Mouse (Mus musculus): Measurements from ENCODE around the gene Scn5a. TPM values are rescaled to one million over a fixed set of nuclear protein-coding genes. Genes with fewer than 3 reads are reported as not detected.

Gene Scn5a
- polyA plus RNA-seq, 1 experiment from 2014 or later = 0.34 TPM

DNA sequence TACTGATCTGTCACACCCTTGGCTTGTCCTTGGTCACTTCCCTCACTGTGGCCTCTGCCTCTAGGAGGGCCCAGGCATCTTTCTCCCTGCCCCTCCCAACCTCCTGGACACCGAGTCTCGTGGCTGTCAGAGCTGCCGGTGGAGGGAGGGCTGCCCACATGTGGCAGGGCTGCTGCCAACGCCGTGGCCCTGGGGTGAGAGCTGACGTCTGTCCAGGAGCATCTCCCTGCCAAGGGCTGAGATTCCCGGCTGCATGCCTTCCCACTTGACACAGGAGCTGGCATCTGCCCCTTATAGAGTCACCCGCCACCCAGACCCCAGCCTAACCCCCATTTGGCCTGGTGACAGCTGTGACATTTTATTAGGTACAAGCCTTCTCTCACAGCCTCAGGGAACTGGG is 99.5 kb downstream of the Scn5a start:
- Histone ChIP-seq H3K27ac (ENCODE audit: low read depth, low read length) (no peak overlapping the region), H3K36me3 (ENCODE audit: control insufficient read depth, insufficient read depth) (no peaks in the 10 kb centered on the region), H3K4me1 (replicated peaks; ENCODE audit: control insufficient read depth, insufficient read depth, low read length) (no peaks in the 10 kb centered on the region), H3K9ac (ENCODE audit: low read depth, low read length) (no peak overlapping the region), H3K27me3 (replicated peaks; ENCODE audit: control insufficient read depth, insufficient read depth, low read length) (no peaks in the 10 kb centered on the region), H3K9me3 (ENCODE audit: control insufficient read depth) (no peaks in the 10 kb centered on the region), H3K4me3 (ENCODE audit: low read depth, low read length) (no peak overlapping the region), H3K4me2 (replicated peaks; ENCODE audit: low read depth) (no peak overlapping the region)
- WGBS = 50% methylated on average over 8 of the region's 8 CpGs
- TF ChIP-seq CTCF (IDR thresholded peaks at IDR 0.05; ENCODE audit: low read depth) = no peak
- ATAC-seq = no peak

GRCm38 (mm10) chr9:119478345-119478744 is 100.5 kb downstream of the Scn5a start:
- H3K4me3 ChIP-seq (ENCODE audit: low read depth, low read length) = no peak overlapping the region
- WGBS = 82% methylated on average over 11 of the region's 11 CpGs
- H3K27me3 ChIP-seq (replicated peaks; ENCODE audit: control insufficient read depth, insufficient read depth, low read length) = no peaks in the 10 kb centered on the region
- ATAC-seq = no peak
- no peaks in the 10 kb centered on the region for H3K36me3 ChIP-seq (ENCODE audit: control insufficient read depth, insufficient read depth)
- H3K4me2 ChIP-seq (replicated peaks; ENCODE audit: low read depth) = no peak overlapping the region
- no peak overlapping the region for H3K27ac ChIP-seq (ENCODE audit: low read depth, low read length)
- H3K9ac ChIP-seq (ENCODE audit: low read depth, low read length) = no peak overlapping the region
- no peaks in the 10 kb centered on the region for H3K4me1 ChIP-seq (replicated peaks; ENCODE audit: control insufficient read depth, insufficient read depth, low read length)
- no peaks in the 10 kb centered on the region for H3K9me3 ChIP-seq (ENCODE audit: control insufficient read depth)
- TF ChIP-seq CTCF (IDR thresholded peaks at IDR 0.05; ENCODE audit: low read depth) = no peak

DNA sequence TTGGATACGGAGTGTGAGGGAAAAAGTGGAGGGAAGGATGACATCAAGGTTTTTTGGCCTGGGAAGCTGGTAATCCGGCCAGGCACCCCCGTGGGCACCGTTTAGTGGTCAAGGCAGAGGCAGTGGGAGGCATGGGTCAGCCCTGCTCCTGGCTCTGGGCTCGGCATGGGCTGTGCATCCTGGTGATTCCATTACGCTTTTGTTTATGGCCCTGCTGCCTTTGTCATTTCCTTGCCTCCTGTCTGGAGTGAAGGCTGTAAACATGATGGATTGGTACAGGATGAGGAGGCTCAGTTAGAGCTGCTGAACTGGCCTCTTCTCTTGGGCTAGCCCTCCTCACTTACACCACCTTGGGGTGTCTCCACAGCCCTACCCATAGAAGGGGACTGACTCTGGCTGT is 101.1 kb downstream of the Scn5a start:
- no peak overlapping the region; the same call in 1 of the 2 replicates for H3K27ac ChIP-seq (ENCODE audit: low read depth, low read length)
- no peaks in the 10 kb centered on the region for H3K27me3 ChIP-seq (replicated peaks; ENCODE audit: control insufficient read depth, insufficient read depth, low read length)
- ATAC-seq = no peak
- H3K36me3 ChIP-seq (ENCODE audit: control insufficient read depth, insufficient read depth) = no peaks in the 10 kb centered on the region
- H3K9ac ChIP-seq (ENCODE audit: low read depth, low read length) = no peak overlapping the region
- no peak for TF ChIP-seq CTCF (IDR thresholded peaks at IDR 0.05; ENCODE audit: low read depth)
- no peaks in the 10 kb centered on the region for H3K9me3 ChIP-seq (ENCODE audit: control insufficient read depth)
- H3K4me3 ChIP-seq (ENCODE audit: low read depth, low read length) = no peak overlapping the region
- no peak overlapping the region for H3K4me2 ChIP-seq (replicated peaks; ENCODE audit: low read depth)
- no peaks in the 10 kb centered on the region for H3K4me1 ChIP-seq (replicated peaks; ENCODE audit: control insufficient read depth, insufficient read depth, low read length)
- 47% methylated on average over 6 of the region's 6 CpGs for WGBS

DNA sequence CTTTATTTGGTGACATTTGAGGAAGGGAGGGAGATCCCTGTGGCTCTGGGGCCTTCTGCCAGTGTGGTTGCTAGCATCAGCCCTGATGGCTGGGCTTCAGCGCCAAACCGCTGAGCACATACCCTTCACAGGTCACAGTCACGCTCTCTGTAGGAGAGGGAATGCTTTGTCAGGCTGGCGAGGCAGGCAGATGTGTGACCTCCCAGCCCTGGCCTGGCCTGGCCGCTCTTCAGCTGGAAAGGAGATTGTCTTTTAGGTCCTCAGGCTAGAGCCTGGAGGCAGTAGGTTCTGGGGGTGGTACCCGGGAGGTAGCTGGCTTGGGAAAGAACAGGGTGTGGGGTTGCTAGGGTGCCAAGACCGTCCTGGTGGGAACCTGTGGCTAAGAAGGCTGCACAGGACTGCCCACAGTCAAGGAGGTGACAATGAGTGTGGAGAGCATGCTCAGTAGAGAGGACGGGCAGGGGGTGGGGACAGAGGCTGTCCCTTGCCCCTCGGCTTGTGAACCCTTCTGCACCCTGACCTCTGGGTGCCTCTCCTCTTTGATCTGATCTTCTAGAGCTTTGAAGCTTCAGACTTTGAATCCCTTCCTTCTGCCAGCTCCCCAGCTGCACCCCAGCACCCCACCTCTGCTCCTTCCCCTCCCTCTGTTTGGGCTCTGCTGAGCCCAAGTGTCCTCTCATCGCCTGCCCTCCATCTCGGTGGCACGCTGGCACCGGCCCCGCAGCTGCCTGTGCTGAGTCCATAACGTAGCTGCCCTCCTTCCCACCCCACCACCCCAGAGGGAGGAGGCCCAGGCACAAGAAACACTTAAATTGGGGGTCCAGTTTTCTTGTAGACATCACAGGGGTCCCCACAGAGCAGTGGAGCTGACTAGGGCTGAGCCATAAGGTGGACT is 103.9 kb downstream of the Scn5a start:
- TF ChIP-seq CTCF (IDR thresholded peaks at IDR 0.05; ENCODE audit: low read depth) = no peak
- Histone ChIP-seq H3K27me3 (replicated peaks; ENCODE audit: control insufficient read depth, insufficient read depth, low read length) (no peaks in the 10 kb centered on the region), H3K4me1 (replicated peaks; ENCODE audit: control insufficient read depth, insufficient read depth, low read length) (no peaks in the 10 kb centered on the region), H3K36me3 (ENCODE audit: control insufficient read depth, insufficient read depth) (no peaks in the 10 kb centered on the region), H3K27ac (ENCODE audit: low read depth, low read length) (no peak overlapping the region), H3K4me2 (replicated peaks; ENCODE audit: low read depth) (no peak overlapping the region), H3K4me3 (ENCODE audit: low read depth, low read length) (no peak overlapping the region), H3K9ac (ENCODE audit: low read depth, low read length) (no peak overlapping the region), H3K9me3 (ENCODE audit: control insufficient read depth) (no peaks in the 10 kb centered on the region)
- ATAC-seq = no peak
- 64% methylated on average over 15 of the region's 15 CpGs for WGBS

- no peak for TF ChIP-seq CTCF (IDR thresholded peaks at IDR 0.05; ENCODE audit: low read depth)
- Histone ChIP-seq H3K27ac (ENCODE audit: low read depth, low read length) (no peak overlapping the region), H3K9me3 (ENCODE audit: control insufficient read depth) (no peaks in the 10 kb centered on the region), H3K4me1 (replicated peaks; ENCODE audit: control insufficient read depth, insufficient read depth, low read length) (no peaks in the 10 kb centered on the region), H3K9ac (ENCODE audit: low read depth, low read length) (no peak overlapping the region), H3K36me3 (ENCODE audit: control insufficient read depth, insufficient read depth) (no peaks in the 10 kb centered on the region; the same call in 1 of the 2 replicates), H3K4me3 (ENCODE audit: low read depth, low read length) (no peak overlapping the region), H3K4me2 (replicated peaks; ENCODE audit: low read depth) (no peak overlapping the region), H3K27me3 (replicated peaks; ENCODE audit: control insufficient read depth, insufficient read depth, low read length) (no peaks in the 10 kb centered on the region)
- WGBS = 78% methylated on average over 9 of the region's 9 CpGs
- ATAC-seq = no peak
Observed at GRCm38 (mm10) chr9:119473608-119474164, 105.1 kb downstream of the Scn5a start.

DNA sequence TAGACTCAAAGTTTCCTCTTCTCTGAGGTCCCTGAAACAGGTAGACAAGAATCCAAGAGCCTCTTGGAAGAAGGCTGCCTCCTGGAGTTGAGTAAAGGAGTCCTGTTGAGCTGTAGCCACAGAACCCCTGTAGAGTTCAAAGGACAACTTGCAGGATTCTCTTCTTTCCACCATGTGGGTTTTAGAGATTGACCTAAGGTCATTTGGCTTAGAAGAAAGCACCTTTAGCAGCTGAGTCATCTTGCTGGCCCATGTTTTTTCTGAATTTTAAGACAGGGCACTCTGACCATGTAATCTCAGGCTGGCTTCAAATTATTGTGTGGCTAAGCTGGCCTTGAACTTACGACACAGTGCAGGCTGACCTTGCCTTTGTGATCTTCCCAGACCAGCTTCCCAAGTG is 105.8 kb downstream of the Scn5a start:
- WGBS = 79% methylated on average over 1 of the region's 1 CpGs
- ATAC-seq = no peak

More for the DNA sequence above, 105.8 kb downstream of the Scn5a start:
- TF ChIP-seq CTCF (IDR thresholded peaks at IDR 0.05; ENCODE audit: low read depth) = no peak
- H3K4me1 ChIP-seq (replicated peaks; ENCODE audit: control insufficient read depth, insufficient read depth, low read length) = no peaks in the 10 kb centered on the region
- H3K4me3 ChIP-seq (ENCODE audit: low read depth, low read length) = no peak overlapping the region
- no peak overlapping the region for H3K27ac ChIP-seq (ENCODE audit: low read depth, low read length)
- no peak overlapping the region for H3K9ac ChIP-seq (ENCODE audit: low read depth, low read length)
- no peaks in the 10 kb centered on the region; the same call in 1 of the 2 replicates for H3K36me3 ChIP-seq (ENCODE audit: control insufficient read depth, insufficient read depth)
- H3K27me3 ChIP-seq (replicated peaks; ENCODE audit: control insufficient read depth, insufficient read depth, low read length) = no peaks in the 10 kb centered on the region
- H3K4me2 ChIP-seq (replicated peaks; ENCODE audit: low read depth) = no peak overlapping the region
- no peaks in the 10 kb centered on the region for H3K9me3 ChIP-seq (ENCODE audit: control insufficient read depth)

Measured in intestine, postnatal 0 days (tissue).